Mouse (Mus musculus) neural tube, embryonic 10.5 days (tissue): Measurements from ENCODE around the gene Iqcn.

Experiments used
- DNase-seq: peaks from one replicate; pipeline ENCODE4 v3.0.0-alpha.2; 2017; ENCODE audit warnings: low spot score; ENCODE audit errors: extremely low spot score

Iqcn gene

GRCm38 (mm10) chr8:70678679-70679078 is 24.6 kb upstream of the Iqcn start:
- no peak for DNase-seq

- DNase-seq, result no peak
Observed at GRCm38 (mm10) chr8:70679404-70679803, 23.9 kb upstream of the Iqcn start.

DNA sequence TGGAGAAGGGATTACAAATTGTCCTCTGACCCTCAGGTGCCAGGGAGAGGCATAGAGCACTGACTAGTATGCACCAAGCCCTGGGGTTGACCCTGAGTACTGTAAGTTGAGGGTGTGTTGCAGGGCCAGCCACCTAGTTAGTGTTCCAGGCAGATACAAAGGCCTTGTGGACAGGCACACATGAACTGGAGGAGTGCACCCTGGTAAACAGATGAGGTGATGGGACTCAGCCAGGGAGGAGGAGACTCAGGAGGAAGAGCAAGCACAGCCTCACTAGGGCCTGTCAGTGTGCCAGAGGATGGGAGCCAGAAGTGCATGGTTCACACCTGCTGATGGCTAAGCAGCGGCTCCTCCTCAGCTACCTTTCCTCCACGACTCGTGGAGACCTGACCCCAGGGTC is 23.2 kb upstream of the Iqcn start:
- no peak for DNase-seq

DNA sequence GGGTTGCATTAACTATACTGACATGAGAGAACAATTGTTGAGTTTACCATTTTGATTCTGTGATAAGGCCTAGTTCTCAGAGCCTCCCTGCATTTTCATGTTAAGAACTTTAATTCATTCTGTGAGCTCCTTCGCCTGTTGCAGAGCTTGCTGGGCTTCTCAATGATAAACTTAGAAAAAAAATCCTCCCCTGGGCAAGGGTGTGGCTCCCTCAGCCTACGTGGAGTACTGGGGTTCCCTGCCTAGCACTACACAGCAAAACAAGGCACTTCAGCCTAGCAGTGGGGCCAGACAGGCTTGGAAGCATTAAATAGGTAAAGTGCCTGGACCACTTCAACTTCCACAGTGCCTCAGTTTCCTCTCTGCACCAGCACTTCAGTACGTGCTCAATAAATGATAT is 21.8 kb upstream of the Iqcn start:
- DNase-seq, result no peak

DNA sequence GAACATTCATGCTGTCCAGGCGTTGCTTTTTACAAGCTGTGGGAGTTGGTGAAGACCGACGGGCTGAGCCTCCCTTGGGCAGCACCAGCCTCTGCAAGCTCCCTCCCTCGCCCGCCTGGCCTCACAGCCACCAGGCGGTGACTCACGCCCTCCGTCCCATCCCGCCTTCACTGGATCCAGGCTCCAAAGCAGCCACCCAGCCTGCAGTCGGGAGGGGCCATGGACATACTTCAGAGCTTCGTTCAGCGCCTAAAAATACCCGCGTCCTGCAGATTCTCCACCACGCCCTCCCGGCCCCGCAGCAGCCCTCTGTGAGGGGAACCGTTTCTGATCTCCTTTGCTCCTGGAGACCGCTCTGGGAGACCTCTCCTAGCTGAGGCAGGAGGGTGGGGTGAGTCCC is 21.1 kb upstream of the Iqcn start:
- peak; percentile 33 for DNase-seq

- DNase-seq, result no peak
Observed at GRCm38 (mm10) chr8:70682692-70683091, 20.6 kb upstream of the Iqcn start.

- no peak for DNase-seq
Observed at GRCm38 (mm10) chr8:70684291-70684690, 19.0 kb upstream of the Iqcn start.

GRCm38 (mm10) chr8:70687576-70687975 is 15.7 kb upstream of the Iqcn start:
- DNase-seq, result no peak

GRCm38 (mm10) chr8:70688136-70688535 is 15.1 kb upstream of the Iqcn start:
- DNase-seq, result no peak

DNA sequence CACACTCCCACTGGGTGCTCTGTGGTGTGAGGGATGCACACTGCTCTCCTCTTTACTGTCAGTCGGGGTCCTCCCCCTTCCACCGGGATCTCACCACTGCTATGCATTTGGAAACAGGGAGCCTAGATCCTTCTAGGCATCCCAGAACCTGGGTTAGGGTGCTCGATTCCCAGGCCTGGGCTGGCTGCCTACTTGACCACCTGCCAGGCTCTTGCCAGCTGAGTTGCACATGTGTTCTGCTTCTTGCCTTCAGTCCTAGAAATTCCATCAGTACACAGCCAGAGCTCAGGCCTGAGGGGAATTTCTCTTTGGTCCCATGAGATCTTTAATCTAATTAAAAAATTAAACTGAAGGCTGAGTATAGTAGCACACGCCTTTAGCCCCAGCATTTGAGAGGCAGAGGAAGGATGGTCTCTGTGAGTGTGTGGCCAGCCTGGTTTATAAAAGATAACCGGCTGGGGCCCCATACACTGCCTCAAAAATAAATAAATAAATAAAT is 13.3 kb upstream of the Iqcn start:
- no peak for DNase-seq

GRCm38 (mm10) chr8:70691230-70691629 is 12.0 kb upstream of the Iqcn start:
- no peak for DNase-seq

DNA sequence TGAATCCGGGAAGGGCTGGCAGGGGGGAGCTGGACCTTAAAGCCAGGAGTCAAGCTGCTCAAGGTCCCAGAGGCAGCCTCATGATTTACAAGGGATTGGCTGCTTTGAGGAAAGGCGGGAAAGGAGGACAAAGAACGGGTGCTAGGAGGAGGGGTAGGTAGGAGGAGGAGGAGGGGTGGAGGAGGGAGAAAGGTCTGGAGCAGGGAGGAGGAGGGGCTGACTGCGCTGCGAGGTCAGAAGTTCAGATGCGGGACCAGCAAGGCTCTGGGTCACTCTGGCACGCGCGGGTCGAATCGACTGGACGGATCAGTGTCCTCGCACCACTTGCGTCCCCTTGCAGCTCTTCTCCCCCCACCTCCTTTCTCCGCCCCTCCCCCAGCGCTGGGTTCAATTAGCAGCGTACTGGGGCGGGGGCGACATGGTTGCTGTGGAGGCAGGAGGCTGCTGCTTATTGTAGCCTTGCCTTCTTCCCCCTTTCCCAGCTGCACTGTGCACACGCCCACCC is 11.5 kb upstream of the Iqcn start:
- peak; percentile 92 for DNase-seq

GRCm38 (mm10) chr8:70693636-70694035 is 9.6 kb upstream of the Iqcn start:
- DNase-seq, result no peak

DNA sequence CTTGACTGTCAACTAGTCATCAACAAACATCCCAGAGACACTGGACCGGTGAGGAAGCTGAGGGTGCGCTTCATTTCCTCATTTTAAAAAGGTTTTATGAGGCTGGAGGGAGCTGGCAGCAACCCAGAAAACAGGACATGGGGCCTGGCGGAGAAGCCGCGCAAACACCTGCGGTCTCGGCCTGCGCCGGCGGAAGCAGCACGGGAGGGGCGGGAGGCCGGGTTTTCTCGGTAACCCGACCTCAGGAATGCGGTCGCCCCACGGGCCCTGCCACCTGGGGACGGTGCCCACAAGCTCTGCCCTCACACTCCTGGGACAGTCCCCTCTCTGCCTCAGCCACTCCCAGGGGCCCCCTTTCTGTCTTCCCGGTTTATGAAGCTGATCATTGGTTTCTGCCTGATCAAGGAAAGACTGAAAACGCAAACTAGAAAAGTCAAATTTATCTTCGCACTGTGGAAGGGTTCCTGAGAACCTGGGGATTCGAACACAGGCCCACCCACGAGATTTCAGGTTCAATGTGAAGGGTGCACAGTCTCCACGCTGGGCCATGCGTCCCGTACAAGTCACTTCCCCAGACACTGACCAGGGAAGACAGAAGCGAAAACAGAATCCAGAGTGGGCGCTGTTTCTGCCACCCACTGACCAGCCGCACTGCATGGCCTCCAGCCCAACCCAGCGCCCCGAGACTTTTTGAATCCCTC is 7.8 kb upstream of the Iqcn start:
- DNase-seq, result no peak

- DNase-seq, result peak; percentile 81
Observed at GRCm38 (mm10) chr8:70696019-70696885, 7.0 kb upstream of the Iqcn start.

GRCm38 (mm10) chr8:70696946-70697345 is 6.3 kb upstream of the Iqcn start:
- DNase-seq, result no peak

DNA sequence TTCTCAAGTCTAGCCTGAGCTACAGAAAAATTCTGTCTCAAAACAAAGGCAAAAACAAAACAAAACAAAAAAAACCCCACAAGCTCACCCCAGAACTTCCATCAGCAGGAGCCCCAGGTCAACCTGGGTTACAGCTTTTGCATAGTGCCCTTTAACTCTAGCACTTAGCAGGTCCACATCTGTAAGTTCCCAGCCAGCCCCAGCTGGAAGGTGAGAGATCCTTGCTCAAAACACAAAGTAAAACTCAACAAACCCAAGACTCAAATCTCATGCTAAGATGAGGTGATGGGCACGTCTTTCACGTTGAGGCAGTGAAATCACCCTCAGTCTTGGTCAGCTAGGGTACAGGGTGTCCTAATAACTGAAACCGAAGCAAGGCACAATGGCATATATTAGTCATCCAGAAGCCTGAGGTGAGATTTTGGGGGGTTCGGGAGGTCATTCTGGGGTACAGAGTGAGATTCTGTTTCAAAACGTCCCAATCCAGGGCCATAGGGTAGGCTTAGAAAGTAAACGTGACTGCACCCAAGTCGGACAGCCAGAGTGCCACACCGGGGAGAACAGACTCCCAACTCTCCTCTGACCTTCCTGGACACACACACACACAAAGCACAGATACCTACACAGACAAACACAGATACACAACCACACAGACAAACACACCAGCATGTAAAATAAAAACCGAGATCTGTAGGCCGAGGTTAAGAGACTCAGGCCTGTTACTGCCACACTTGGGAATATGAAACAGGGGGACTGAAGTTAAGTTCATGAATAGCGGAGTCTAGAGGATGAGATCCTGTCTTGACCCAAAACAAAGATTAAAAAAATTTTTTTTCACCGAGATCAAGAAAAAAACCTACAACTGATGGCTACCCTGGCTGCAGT is 5.6 kb upstream of the Iqcn start:
- DNase-seq, result no peak

DNA sequence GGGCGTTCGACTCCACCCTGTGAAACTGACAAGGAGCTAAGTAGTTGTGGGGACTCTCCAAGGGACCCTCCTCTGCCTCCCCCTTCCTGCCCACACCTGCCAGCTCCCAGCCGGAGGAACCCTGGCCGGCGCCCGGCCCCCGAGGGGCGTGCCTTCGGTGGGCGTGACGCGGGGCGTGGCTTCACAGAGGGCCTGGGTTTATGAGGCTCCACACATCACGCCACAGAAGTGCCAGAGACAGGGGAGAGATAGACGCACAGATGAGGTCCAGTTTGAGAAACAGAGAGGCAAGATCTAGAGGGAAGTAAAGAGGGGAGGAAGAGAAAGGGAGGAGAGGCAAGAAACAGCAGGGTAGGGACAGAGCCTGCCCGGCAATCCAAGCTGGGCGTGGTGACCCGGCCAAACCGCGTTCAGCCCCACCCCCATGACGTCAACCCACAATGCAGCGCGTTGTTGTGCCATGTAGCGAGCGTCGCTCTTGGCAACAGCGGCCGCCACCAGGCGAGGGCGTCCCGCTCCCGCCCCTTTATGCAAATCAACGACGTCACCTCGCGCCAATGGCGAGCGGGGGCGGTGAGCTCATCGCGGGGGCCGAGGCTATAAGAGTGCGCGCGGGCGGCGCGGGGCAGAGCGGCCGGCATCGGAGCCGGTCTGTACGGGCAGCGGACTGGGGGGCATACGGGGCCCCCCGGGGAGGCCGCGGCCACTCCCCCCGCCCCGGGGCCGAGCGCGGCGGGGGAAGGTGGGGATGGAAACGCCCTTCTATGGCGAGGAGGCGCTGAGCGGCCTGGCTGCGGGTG is 4.7 kb upstream of the Iqcn start, which contains the start of gene Jund:
TSS of gene Jund (plus strand) at position 640 of the 800 bp plus-strand sequence.
- DNase-seq, result peak; percentile 100

DNA sequence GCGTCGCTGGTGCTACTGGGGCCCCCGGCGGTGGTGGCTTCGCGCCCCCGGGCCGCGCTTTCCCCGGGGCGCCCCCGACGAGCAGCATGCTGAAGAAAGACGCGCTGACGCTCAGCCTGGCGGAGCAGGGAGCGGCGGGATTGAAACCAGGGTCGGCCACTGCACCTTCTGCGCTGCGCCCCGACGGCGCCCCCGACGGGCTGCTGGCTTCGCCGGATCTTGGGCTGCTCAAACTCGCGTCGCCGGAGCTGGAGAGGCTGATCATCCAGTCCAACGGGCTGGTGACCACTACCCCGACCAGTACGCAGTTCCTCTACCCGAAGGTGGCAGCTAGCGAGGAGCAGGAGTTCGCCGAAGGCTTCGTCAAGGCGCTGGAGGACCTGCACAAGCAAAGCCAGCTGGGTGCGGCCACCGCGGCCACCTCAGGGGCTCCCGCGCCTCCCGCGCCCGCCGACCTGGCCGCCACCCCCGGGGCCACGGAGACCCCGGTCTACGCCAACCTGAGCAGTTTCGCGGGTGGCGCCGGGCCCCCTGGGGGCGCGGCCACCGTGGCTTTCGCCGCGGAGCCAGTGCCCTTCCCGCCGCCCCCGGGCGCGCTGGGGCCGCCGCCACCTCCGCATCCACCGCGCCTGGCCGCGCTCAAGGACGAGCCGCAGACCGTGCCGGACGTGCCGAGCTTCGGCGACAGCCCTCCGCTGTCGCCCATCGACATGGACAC is 4.0 kb upstream of the Iqcn start:
- peak; percentile 80 for DNase-seq
